Comparison of ENCODE assay signal across 8 mouse cellular contexts in the genomic region with DNA sequence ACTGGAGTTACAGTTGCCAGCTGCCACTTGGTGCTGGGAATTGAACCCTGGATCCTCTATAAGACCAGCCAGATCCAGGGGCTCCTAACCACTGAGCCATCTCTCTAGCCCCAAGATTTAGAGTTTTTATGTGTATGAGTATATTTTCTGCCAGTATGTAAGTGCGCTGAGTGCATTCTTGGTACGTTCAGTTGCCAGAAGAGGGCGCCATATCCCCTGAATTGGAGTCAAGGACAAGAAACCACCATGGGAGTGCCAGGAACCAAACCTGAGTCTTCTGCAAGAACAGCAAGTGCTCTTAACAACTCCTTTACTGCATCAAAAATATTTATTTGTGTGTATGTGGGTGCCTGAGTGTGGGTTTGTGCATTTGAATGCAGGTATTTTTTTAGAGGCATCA. TPM values are rescaled to one million over a fixed set of nuclear protein-coding genes. Genes with fewer than 3 reads are reported as not detected.
DNase-seq lines count a peak whose midpoint lies in the region; ATAC-seq lines count a peak whose summit lies in the region.

No protein-coding gene starts in this region.

- ATAC-seq in common myeloid progenitor, adult 5-6 weeks (replicated peaks; ENCODE audit: low read depth, poor library complexity, severe bottlenecking), result peak; percentile 69
- ATAC-seq in monocyte, adult 5-6 weeks (replicated peaks; ENCODE audit: insufficient number of reproducible peaks, low FRiP score, low TSS enrichment, poor library complexity, severe bottlenecking), result peak; percentile 67

- peak; percentile 62 for DNase-seq in gastrocnemius, adult 18-20 months (ENCODE audit: low spot score)
- no peak for DNase-seq in gastrocnemius, postnatal 25 days
- DNase-seq in urinary bladder, postnatal 14 days (ENCODE audit: low spot score), result peak; percentile 63
- no peak for DNase-seq in urinary bladder, adult 2 months (ENCODE audit: low spot score)
- peak; percentile 73 for DNase-seq in kidney, adult 9 months
- DNase-seq in thymus, postnatal 14 days, result peak; percentile 78

RNA-seq across cellular contexts. Expression of a gene that starts 29.4 kb away (rescaled TPM):
- total RNA-seq in gastrocnemius, adult 18-20 months (2021), result 10 to 100 TPM; 33.0 to 33.9 TPM
- total RNA-seq in gastrocnemius, postnatal 25 days (2021), result 10 to 100 TPM; 24.7 to 27.5 TPM
- polyA plus RNA-seq in urinary bladder, adult 2 months (2012; rRNA removed), result 9.4 and 24.4 TPM in 2 replicates
- 59.3 and 132 TPM in 2 replicates for total RNA-seq in common myeloid progenitor, adult 5-6 weeks (2017)
- 21.5 to 120 TPM (median 48.7 TPM) in 3 replicates for total RNA-seq in monocyte, adult 5-6 weeks (2017)

RNA-seq across cellular contexts. Expression of a gene that starts 32.7 kb away (rescaled TPM):
- not detected for total RNA-seq in gastrocnemius, adult 18-20 months (2021)
- not detected for total RNA-seq in gastrocnemius, postnatal 25 days (2021)
- 0.07 TPM in 1 of 2 replicates, not detected in the other for polyA plus RNA-seq in urinary bladder, adult 2 months (2012; rRNA removed)
- total RNA-seq in common myeloid progenitor, adult 5-6 weeks (2017), result not detected in 2 replicates
- total RNA-seq in monocyte, adult 5-6 weeks (2017), result not detected in 3 replicates

RNA-seq across cellular contexts. Expression of a gene that starts 33.2 kb away (rescaled TPM):
- total RNA-seq in gastrocnemius, adult 18-20 months (2021), result 1 to 10 TPM; 1.1 to 1.3 TPM
- 1 to 10 TPM in 1 of 2 experiments, under 1 TPM in 1; 0.87 to 2.1 TPM for total RNA-seq in gastrocnemius, postnatal 25 days (2021)
- 10.0 and 10.3 TPM in 2 replicates for polyA plus RNA-seq in urinary bladder, adult 2 months (2012; rRNA removed)
- total RNA-seq in common myeloid progenitor, adult 5-6 weeks (2017), result 2.1 and 3.0 TPM in 2 replicates
- total RNA-seq in monocyte, adult 5-6 weeks (2017), result 23.9 to 50.5 TPM (median 24.3 TPM) in 3 replicates

RNA-seq across cellular contexts. Expression of a gene that starts 33.4 kb away (rescaled TPM):
- 10 to 100 TPM in 1 of 2 experiments, 1 to 10 TPM in 1; 7.4 to 10.4 TPM for total RNA-seq in gastrocnemius, adult 18-20 months (2021)
- 10 to 100 TPM in 1 of 2 experiments, 1 to 10 TPM in 1; 8.3 to 11.6 TPM for total RNA-seq in gastrocnemius, postnatal 25 days (2021)
- polyA plus RNA-seq in urinary bladder, adult 2 months (2012; rRNA removed), result 85.4 and 87.0 TPM in 2 replicates
- not detected in 2 replicates for total RNA-seq in common myeloid progenitor, adult 5-6 weeks (2017)
- total RNA-seq in monocyte, adult 5-6 weeks (2017), result 2.5 to 23.1 TPM (median 10.7 TPM) in 3 replicates

RNA-seq across cellular contexts. Expression of a gene that starts 36.6 kb away (rescaled TPM):
- total RNA-seq in gastrocnemius, adult 18-20 months (2021), result 10 to 100 TPM; 37.1 to 37.5 TPM
- 10 to 100 TPM; 23.0 to 28.1 TPM for total RNA-seq in gastrocnemius, postnatal 25 days (2021)
- 35.6 and 46.1 TPM in 2 replicates for polyA plus RNA-seq in urinary bladder, adult 2 months (2012; rRNA removed)
- 2.2 and 2.6 TPM in 2 replicates for total RNA-seq in common myeloid progenitor, adult 5-6 weeks (2017)
- total RNA-seq in monocyte, adult 5-6 weeks (2017), result 6.6 to 23.7 TPM (median 7.7 TPM) in 3 replicates

Comparison
In these comparisons a context has a peak if more than half of its experiments do, and no peak if none do; other contexts are left out.
1. DNase-seq: peak in gastrocnemius, adult 18-20 months (single experiment), urinary bladder, postnatal 14 days (single experiment), kidney, adult 9 months (single experiment) and thymus, postnatal 14 days (single experiment); none in gastrocnemius, postnatal 25 days (single experiment) and urinary bladder, adult 2 months (single experiment).